Mouse (Mus musculus) naive thymus-derived CD4-positive, alpha-beta T cell, adult 2 months (primary cell): Measurements from ENCODE around the gene Snx29.
A peak's percentile ranks its signal among the peaks of the same experiment; 100 is the strongest.
"Not testable (repeated sequence)": the region's sequence is repeated elsewhere in the genome, so short reads cannot be mapped to it uniquely, and the experiment has no call there.

Source experiments
- DNase-seq: peaks from one replicate; pipeline ENCODE4 v3.0.0-alpha.2; 2011; ENCODE audit warnings: low read depth

Gene Snx29

GRCm38 (mm10) chr16:11495923-11496616 lies 173.4 kb downstream of the Snx29 start:
- no peak for DNase-seq

GRCm38 (mm10) chr16:11496721-11497120 lies 174.0 kb downstream of the Snx29 start:
- DNase-seq = no peak

- DNase-seq = no peak
These were observed 177.4 kb downstream of the Snx29 start for GRCm38 (mm10) chr16:11500061-11500460.

- peak; percentile 68 for DNase-seq
These were observed 178.4 kb downstream of the Snx29 start for GRCm38 (mm10) chr16:11501138-11501537.

- DNase-seq = no peak
These were observed 178.9 kb downstream of the Snx29 start for GRCm38 (mm10) chr16:11501611-11502010.

- no peak for DNase-seq
These were observed 182.2 kb downstream of the Snx29 start for GRCm38 (mm10) chr16:11504666-11505491.

- no peak for DNase-seq
These were observed 182.9 kb downstream of the Snx29 start for GRCm38 (mm10) chr16:11505492-11506176.

- DNase-seq = no peak
These were observed 184.6 kb downstream of the Snx29 start for GRCm38 (mm10) chr16:11507188-11507731.

GRCm38 (mm10) chr16:11508341-11508740 lies 185.6 kb downstream of the Snx29 start:
- DNase-seq = no peak

GRCm38 (mm10) chr16:11510416-11510815 lies 187.7 kb downstream of the Snx29 start:
- no peak for DNase-seq

- no peak for DNase-seq
These were observed 188.1 kb downstream of the Snx29 start for GRCm38 (mm10) chr16:11510854-11511253.

- DNase-seq = not testable (repeated sequence)
These were observed 189.0 kb downstream of the Snx29 start for GRCm38 (mm10) chr16:11511696-11512095.

- DNase-seq = no peak
These were observed 194.0 kb downstream of the Snx29 start for GRCm38 (mm10) chr16:11516681-11517080.

GRCm38 (mm10) chr16:11517385-11517784 lies 194.7 kb downstream of the Snx29 start:
- no peak for DNase-seq

- DNase-seq = peak; percentile 63
These were observed 196.2 kb downstream of the Snx29 start for GRCm38 (mm10) chr16:11518803-11519498.

GRCm38 (mm10) chr16:11526104-11526786 lies 203.5 kb downstream of the Snx29 start:
- peak; percentile 66 for DNase-seq

GRCm38 (mm10) chr16:11526996-11527395 lies 204.3 kb downstream of the Snx29 start:
- DNase-seq = no peak

GRCm38 (mm10) chr16:11530466-11531194 lies 207.9 kb downstream of the Snx29 start:
- DNase-seq = no peak

- DNase-seq = no peak
These were observed 208.7 kb downstream of the Snx29 start for GRCm38 (mm10) chr16:11531441-11531840.

- DNase-seq = no peak
These were observed 209.9 kb downstream of the Snx29 start for GRCm38 (mm10) chr16:11532592-11532991.
